Mouse (Mus musculus): ENCODE data around the gene Hsf5.

DNA sequence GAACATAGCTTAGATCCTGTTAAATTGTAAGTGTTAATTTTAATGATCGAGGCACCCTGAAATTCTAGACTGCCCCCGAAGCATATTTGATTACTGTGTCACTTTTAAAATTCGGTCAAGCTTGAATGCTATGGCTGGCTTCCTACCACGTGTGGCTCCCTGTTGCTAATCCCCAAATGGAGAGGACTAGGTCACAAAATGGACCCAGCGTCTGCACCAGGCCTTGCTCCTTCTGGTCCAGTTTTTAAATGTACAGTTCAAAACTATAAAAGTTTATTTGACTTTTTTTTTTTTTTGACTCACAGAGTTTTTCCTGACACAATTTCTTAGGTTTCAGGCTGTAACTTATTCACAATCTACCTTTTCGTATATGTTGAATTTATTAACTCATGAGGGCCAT, 48.3 kb downstream of the Hsf5 start:
- TF ChIP-seq CTCF (IDR thresholded peaks at IDR 0.05; ENCODE audit: low read depth, low read length) (no peak), POLR2A (IDR thresholded peaks at IDR 0.05; ENCODE audit: insufficient read depth, low read length) (no peak), EP300 (IDR thresholded peaks at IDR 0.05; ENCODE audit: insufficient read depth, low read depth, low read length) (no peak)
